Mouse (Mus musculus) cerebellum, adult 9-10 months (tissue): ENCODE measurements around the gene Tmem88b.

Experiments used
- DNase-seq: peaks from one replicate; pipeline ENCODE4 v3.0.0; 2022

Gene Tmem88b

GRCm38 (mm10) chr4:155788300-155788699 lies 2.6 kb upstream of the Tmem88b start:
- no peak for DNase-seq

- DNase-seq: peak; percentile 36
Observed at GRCm38 (mm10) chr4:155785246-155785645, 428 bp downstream of the Tmem88b start.

DNA sequence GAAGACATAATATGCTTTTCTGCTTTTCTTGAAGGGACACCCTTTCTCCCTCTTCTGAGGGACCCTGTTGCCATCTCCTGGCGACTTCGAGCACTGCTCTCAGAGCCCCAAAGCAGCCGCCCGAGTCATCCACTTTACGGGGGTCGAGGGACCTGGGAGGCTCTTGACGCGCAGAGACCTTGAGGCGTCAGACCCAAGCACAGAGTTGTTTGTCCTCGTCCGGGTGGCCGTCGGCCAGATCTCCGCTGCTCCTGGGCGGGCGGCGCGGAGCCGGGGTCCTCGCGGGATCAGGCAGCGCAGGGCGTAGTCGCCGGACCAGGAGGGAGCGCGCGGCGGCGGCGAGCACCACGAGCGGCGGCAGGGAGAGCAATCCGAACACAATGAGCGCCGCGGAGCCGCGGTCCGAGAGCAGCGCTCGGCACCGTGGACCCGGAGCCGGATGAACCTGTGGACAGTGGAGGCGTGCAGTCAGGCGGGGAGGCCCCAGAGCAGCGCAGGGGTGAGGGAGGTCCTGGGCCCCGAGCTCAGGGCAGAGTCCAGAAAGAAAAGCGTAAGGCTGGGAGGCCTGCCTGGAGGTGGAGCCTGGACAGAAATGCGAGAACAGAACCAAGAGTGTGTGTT lies 1.5 kb downstream of the Tmem88b start:
- peak; percentile 84 for DNase-seq

DNA sequence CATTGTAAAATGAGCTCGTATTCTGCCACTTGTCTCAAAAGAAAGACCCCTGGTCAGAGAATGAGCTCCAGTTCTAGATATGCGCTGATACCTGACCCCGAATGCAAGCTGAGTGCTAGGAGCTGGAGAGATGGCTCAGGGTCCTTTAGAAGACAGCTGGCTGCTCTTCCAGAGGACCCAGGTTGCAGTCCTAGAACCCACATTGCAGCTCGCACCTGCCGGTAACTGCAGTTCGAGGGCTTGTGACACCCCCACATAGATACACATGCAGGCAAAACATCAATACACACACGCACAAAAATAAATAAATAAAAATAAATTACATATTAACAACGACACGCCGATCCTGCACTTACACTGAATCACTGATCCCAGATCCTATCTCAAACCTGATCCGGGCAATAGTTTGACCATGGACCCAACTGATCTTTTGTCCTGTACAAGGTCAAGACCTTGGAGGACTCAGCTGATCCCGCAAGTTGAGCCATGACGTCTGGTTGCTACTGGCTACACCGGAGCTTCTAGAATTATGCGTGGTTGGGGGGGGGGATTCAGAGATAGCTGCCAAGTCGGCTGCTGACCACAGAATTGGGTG lies 2.1 kb downstream of the Tmem88b start:
- peak; percentile 39 for DNase-seq

GRCm38 (mm10) chr4:155780895-155781294 lies 4.8 kb downstream of the Tmem88b start:
- peak; percentile 23 for DNase-seq

DNA sequence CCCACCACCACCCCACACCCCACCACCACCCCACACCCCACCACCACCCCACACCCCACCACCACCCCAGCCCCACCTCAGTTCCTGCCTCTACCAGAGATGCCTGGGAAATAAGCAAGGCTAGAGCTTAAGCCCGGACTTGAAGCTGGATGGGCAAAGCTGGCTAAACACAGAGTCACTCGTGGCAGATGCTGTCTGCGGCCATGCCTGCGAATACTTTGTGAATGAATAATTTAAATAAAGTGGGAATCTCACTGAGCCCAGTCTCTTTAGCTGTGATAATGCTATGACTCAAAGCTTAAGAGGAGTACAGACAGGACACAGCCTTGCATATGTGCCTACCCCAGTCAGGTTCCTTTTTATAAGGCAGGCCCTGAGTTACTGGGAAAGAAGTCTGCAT lies 6.2 kb downstream of the Tmem88b start:
- no peak for DNase-seq

GRCm38 (mm10) chr4:155777816-155778215 lies 7.9 kb downstream of the Tmem88b start:
- DNase-seq: peak; percentile 40

DNA sequence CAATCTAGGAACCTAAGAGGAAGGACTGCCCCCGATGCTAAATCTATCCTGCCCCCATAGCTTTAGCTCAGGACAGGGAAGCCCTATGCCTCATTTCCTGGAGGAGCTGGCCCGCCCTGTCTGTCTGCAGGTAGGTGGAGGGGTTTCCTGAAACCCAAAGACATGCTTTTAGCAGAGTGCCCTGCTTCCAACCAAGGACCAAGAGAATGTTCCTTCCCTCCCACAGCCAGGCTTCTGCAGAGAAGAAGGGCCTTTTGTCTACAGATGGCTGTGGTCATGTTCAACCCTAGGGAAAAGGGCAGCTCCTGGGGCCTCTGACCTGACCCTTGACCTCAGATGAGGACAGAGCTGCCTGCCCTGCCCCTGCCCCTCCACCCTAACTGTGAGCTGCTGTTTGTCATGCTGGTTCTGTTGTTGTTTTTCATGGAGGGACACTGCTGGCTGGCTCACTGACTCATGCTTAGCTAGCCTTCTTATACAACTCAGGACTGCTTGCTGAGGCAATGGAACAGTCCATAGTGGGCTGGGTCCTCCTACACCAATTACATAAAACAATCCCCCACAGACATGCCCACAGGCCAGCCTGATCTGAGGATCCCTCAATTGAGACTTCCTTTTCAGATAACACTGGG lies 8.9 kb downstream of the Tmem88b start:
- DNase-seq: peak; percentile 41

DNA sequence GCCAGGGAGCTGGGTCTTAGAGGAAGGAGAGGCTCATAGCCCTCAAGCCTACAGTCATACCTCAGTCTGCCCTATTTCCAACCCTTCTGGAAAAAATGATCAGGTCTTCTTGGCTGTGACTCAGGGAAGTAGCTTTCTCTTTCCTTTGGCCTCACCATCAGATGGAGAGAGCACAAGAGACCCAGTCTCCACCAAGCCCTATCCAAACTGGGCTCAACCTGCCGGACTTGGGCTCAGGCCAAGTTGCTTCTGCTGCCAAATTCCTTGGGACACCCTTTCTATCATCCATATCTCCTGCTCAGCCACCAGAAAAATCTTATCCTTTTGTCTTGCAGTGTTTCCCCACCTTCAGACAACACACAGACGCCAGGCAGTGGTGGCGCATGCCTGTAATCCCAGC lies 9.8 kb downstream of the Tmem88b start:
- peak; percentile 80 for DNase-seq

GRCm38 (mm10) chr4:155774971-155775740 lies 10.5 kb downstream of the Tmem88b start:
- peak; percentile 72 for DNase-seq

DNA sequence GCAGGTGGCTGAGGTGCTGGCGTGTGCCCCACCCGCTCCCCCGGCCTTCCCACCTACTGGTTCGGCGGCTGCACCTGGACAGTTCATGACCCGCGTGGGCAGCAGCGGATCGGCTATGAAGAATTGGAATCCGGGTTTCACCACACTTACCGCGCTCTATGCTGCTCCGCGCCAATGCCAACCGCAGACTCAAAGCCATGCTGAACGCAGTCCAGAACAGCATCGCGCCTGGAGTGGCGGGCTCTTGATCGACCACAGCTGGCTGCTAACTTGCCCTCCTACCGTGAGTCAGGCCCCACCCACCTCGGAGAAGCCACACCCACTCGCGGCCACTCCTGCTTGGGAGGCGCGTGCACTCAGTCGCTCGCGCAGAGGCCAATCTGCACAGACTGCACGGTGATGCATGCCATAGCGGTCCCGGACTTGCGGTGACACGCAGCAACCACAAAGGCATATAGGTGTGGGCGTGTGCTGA lies 11.4 kb downstream of the Tmem88b start, which contains the start of gene Vwa1:
Gene Vwa1 (minus strand): TSS at position 419 of the 475 bp plus-strand sequence.
- peak; percentile 90 for DNase-seq

GRCm38 (mm10) chr4:155773335-155774078 lies 12.2 kb downstream of the Tmem88b start:
- peak; percentile 55 for DNase-seq

GRCm38 (mm10) chr4:155772786-155773185 lies 12.9 kb downstream of the Tmem88b start:
- DNase-seq: peak; percentile 55

DNA sequence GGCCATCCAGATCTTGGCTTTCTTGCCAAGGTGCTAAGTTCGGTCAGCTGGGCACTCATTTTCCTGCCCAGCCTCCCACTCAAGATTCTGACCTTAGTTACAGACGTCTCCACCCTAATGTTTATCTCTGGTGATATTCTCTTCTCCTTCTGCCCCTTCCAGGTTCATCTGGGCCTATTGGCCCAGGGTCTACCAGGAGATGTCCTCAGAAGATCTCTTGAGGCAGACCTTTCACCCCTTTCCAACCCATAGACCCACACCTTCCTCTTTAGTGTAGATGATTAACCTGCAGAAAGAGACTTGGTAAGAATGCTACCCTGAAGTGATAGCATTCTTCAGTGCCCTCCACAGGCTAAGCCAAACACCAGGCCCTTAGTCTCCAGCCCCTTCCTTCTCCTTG lies 14.0 kb downstream of the Tmem88b start:
- peak; percentile 28 for DNase-seq

GRCm38 (mm10) chr4:155770626-155771025 lies 15.0 kb downstream of the Tmem88b start:
- no peak for DNase-seq

- peak; percentile 95 for DNase-seq
Observed at GRCm38 (mm10) chr4:155769880-155770512, 15.7 kb downstream of the Tmem88b start.

DNA sequence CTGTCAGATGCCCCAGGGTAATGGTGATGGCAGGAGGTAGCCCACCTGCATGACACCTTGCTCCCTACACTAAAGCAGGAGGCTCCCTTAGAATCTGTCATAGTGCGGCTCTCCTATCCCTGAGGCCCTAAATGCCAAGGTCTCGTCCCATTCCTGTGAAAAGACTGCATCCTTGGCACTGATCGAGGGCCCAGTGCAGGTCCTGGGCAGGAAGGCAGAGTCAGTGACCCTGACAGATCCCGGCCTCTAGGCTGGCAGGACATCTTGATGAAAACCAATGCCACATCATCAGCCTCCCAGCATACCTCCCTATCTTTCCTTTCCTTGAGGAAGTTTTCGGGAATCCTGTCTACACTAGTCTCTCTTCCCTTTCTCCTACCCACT lies 16.2 kb downstream of the Tmem88b start:
- DNase-seq: peak; percentile 53

- no peak for DNase-seq
Observed at GRCm38 (mm10) chr4:155762357-155762756, 23.3 kb downstream of the Tmem88b start.

- DNase-seq: peak; percentile 56
Observed at GRCm38 (mm10) chr4:155761356-155762099, 24.1 kb downstream of the Tmem88b start.

DNA sequence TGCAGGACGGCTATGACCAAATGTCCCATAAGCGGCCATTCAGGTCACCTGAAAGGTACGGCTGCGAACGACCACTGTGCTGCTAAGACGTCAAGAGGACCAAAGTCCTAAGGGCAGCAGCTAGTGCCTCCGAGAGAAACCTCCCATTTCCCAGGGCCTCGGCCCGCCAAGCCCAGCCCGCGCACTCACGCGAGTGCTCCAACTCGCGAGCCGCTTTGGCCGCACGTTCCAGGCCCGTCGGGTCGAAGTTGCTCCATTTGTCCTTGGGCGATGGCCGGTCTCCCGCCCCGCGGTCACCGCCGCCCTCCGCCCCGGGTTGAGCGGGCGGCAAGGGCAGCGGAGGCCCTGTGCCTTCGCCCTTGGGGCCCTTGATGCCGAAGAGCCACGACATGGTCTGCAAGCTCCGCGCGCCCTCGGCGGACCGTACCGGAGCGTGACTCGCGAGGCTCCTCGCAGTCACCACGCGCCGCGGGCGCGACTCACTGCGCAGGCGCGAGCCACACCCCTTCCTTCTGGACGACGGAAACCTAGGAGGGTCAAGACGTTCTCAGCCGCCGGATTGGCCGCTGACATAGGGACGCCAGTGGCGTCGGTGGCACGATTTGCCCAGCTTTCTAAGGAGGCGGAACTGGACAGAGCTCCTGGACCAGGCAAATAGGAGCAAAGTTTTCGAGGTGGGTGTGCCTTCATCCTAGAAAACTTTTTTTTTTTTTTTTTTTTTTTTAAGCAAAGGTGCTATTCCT lies 24.9 kb downstream of the Tmem88b start, which contains the start of gene Atad3a:
Gene Atad3a (minus strand): TSS at position 481 of the 743 bp plus-strand sequence.
- DNase-seq: peak; percentile 96
